Mouse (Mus musculus) thymus, postnatal 14 days (tissue): ENCODE results near the gene Kcnip2.

ENCODE experiments used
- DNase-seq: peaks from one replicate; pipeline ENCODE4 v3.0.0; 2021

Gene Kcnip2

DNA sequence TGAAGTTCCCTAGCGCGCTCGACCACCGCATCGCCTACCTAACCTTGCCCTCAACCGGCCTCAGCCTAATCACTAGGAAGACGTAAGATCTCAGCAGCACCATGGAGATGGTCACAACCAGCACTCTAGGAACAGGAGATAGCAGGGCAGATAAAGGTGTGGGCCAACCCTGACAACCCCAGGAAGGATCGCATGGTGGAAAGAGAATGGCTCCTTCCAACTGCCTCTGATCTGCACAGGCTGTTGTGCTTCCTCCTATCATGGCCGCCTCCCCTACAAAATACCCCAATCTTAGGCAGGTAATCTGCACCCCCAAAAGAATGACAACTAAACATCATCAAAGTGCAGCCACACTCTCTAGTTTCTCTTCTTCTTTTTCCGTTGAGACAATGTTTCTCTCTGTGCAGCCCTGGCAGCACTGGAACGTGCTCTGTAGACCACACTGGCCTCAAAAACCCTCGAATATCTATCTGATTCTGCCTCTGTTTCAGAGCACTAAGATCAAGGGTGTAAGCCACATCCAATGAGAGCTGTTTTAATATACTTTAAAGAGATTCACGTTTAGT, 35.4 kb downstream of the Kcnip2 start:
- DNase-seq, result no peak

DNA sequence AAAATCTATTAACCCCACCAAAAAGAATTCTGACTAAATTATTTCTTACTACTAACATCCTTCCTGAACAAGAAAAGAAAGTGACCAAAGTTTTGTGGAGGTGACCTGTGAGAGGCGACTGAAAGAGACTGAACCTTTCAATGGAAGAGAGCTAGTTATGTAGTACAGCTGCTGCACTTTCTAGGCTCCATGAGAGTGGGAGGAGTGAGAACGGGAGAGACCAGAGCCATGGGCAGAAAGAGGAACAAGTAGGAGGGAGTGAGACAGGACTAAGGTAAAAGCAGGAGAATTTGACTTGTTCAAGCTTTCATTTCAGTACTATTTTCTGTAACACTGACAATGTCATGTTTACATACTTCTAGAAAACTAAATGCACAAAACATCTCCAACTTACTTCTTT, 40.4 kb downstream of the Kcnip2 start:
- no peak for DNase-seq

DNA sequence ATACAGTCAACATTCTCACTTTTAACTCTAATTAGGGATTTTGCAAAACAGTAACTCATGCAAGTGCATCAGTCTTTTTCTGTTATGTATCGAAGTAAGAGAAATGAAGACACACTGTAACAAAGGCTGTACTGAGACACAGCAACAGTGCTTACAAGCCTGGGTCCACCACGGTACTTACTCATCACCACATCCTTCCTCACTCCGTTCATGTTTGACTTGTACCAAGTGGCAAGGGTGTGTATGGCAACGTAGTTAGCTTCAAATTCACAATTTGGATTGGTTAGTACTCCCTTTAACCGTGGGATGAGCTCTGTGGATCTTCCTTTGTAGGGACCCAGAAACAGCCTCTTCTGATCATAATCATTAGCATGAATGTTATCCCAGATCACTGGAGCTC, 44.4 kb downstream of the Kcnip2 start:
- no peak for DNase-seq

DNA sequence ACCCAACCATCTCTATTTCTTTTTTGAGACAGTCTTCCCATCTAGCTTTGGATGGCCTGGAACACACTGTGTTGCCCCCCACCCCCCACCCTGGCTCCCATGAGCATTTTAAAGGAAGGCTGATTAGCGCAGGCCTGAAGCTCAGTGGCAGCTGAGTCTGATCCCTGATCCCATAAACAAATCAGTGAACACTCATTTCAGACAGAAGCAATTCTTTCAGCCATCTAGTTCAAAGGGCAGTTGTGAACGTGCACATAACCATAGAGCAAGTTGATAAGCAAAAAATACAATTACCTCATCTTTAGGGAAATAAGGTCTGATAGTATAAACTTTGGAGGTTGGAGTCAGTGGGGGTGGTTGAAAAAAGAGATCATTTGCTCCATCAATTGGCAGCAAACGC, 55.1 kb downstream of the Kcnip2 start:
- DNase-seq, result no peak

DNA sequence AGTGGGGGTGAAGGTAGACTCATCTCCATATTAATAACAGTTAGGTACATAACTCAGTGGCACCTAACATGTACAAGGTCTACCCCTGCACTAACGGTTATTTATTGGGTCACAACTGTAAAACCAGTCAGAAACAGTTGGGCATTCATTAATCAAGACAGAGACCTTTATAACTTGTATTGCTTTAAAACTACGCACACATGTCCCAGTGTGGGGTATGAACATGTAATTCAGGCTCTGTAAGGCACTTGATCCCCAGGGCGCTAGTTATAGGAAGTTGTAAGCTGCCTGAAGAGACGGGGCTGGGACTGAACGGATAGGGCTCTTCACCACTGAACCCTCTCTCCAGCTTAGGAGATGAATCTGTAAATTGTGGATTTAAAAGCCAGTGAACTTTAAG, 57.2 kb downstream of the Kcnip2 start:
- no peak for DNase-seq

DNA sequence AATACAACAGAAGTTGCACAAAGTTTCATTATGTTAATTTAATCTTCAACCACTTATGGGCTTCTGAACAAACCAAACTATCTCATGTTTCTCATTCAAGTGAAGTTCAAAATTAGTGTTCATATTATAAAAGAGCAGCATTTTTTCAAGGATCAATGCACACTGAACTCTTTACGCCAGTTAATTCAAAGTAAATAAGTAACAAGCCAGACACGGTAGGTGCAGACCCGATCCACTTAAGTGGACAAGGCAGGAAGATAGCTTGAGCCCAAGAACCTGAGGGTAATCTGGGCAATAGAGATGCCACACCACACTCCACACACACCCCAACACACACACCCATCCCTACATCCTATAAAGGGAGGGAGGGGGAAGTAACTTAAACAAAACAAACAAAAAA, 62.3 kb downstream of the Kcnip2 start:
- DNase-seq, result no peak

DNA sequence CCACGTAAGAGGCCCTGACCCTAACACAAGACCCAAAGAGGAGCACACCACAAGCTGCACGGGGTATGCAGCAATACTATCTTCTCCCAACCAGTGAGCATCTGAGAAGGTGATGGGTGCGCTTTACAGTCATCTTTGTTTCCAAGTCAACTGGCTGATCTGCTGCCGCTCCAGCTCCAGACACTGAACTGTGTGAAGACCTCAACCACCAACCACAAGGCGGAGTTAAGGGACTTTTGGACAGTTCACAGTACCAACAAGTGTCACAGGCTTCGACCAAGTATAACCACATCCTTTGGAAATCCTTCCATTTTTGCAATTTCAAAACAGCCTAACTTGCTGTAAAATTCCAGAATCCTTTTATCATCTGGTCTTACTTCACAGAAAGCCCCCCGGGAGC, 64.0 kb downstream of the Kcnip2 start:
- no peak for DNase-seq

DNA sequence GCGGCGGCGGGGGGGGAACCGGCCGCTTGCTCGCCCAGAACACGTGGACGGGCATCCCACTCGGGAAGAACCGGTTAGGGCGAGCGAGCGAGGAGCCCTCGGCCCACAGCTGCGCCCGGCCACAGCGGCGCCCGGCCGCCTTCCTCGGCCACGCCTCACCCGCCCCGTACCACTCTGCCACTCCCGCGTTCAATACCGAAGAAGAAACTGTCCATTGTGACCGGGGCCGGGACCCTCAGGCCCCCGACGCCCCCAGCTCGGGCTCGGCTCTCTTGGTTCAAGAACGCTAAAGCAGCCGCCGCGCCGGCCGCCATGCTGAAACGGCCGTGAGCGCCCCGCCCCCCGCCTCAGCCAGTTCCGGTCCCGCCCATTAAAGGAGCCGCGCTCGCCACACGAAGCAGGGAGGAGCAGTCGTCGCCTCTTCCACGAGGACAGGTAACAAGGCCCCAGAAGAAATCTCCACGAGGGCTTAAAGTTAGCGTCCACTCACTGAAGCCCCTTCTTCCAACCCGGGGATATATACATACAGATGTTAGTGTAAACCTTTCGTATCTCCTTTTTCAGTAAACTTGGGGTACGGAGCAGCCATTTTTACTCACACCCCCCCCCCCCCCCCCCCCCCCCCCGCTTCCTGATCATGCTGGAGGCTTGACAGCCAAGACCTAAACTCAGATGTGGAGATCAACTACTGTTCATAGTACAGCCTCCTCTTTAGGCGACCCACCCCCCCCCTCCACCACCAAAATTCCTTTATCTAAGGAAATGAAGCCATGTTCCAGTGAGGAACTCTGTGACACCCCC, 66.4 kb downstream of the Kcnip2 start, which contains the start of gene Npm3:
Gene Npm3, minus strand, starts transcription at position 349 of the 801 bp plus-strand sequence.
- peak; percentile 92 for DNase-seq

DNA sequence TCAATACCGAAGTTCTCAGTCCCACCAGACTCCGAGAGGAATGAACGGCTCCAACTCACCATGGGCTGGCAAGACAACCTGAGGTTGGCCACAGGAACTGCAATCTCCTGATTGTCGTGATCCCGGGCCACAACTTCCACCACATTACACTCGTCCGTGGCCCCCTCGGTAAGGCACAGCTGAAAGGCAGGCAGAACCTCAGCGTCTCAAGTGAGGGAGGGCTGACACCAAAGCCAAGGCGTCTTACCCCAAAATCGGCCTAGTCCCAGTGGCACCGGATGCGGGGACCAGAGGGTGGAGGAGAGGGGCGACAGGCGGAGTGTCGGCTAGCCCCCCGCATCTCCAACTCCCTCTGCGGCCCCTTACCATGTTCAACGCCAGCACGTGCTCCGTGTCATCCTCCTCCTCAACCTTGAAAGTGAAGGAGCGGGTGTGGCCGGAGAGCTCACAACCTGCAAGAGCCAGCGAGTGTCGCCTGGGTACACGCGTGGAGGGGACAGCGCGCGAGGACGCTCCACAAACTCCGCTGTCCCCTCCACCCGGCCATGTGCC, 67.1 kb downstream of the Kcnip2 start:
- peak; percentile 76 for DNase-seq

DNA sequence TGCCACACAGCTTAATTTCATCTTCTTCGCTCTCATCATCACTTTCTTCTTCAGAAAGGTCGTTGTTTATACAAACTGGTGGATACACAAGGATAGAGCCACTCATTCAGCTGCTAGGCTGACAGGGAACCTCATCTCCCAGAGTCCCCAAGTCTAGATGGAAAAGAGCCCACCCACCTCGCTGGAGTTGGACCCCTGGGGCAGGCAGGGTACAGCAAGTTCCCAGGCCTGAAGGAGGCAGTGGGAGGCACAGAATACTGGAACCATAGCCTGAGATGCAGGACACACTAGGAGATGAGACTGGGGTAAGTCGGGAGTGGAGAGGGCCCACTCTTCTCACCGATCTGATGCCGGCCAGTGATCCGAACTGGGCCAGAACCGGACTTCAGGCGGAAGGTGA, 67.7 kb downstream of the Kcnip2 start:
- DNase-seq, result no peak

DNA sequence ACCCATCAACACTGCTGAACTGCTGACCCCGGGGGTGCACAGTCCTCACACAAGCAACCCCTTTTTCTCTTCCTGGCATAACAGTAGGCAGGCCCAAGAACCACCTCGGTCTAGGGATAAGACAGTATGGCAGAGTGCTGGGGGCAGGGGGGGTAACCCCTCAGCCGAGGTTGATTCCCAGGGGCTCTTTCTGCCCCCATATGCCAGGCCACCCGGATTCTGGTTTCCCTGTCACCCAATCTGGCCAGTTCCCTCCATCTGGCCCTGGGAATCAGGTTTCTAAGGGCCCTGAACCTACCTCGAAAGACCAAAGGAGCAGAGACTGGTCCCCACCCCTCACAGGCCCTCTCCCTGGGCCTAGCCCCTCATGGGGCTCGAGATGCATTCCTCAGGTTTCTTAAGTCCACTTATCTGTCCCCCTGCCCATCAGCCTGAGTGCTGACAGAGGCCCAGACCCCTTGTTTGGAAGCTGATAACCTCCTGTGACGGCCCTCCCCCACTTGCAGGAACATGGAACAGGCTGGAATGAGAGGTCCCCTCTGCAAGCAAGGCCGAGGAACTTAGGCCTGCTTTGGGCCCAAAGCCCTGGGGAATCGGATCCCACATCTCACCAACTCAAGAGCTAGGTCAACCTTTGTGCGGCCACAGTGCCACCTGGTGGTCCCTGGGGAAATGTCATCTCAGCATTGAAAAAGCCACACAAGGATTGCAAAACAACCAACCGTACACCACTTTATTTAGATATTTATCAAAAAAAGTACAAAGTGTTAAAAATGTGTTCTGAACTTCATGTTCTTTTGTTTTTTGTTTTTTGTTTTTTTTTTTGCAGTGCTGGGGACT, 68.6 kb downstream of the Kcnip2 start:
- peak; percentile 90 for DNase-seq

DNA sequence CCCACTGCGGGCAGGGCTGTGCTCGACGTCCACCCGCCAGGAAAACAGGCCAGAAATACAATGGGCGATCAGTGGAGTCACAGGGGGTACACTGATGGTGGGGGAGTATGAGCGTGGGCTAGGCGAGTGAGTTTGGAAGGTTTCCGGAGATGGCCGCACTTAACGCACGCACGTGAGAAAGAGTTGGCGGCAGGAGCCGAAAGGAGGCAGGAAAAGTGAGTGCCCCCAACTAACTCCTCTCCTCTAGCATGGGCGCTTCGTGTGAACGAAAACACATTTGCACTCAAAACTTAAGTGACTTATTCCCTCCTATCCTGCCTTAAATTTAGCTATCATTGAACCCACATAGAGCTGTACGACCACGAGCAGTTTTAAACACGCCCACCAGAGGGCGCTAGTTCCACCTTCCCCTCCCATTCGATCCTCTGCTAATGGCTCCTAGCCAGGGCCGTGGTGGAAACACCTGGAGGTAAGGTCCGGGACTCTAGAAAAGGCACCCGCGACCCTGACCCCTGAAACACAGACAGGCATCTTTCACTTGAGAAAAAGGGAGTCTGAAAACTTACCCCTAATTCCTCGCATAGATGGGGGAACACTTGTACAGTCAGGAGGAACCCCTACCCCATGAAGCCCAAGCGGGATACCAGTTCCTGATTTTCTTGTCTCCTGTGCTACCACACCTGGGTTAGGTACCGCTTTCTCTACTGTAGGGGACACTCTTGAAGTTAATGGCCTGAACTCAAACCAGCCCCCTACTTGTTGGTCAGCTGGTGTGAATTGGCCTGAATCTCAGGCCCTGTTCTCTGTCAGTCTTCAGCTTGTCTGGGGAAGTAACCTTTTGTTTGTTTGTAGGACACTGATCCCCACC, 69.5 kb downstream of the Kcnip2 start:
- peak; percentile 82 for DNase-seq

DNA sequence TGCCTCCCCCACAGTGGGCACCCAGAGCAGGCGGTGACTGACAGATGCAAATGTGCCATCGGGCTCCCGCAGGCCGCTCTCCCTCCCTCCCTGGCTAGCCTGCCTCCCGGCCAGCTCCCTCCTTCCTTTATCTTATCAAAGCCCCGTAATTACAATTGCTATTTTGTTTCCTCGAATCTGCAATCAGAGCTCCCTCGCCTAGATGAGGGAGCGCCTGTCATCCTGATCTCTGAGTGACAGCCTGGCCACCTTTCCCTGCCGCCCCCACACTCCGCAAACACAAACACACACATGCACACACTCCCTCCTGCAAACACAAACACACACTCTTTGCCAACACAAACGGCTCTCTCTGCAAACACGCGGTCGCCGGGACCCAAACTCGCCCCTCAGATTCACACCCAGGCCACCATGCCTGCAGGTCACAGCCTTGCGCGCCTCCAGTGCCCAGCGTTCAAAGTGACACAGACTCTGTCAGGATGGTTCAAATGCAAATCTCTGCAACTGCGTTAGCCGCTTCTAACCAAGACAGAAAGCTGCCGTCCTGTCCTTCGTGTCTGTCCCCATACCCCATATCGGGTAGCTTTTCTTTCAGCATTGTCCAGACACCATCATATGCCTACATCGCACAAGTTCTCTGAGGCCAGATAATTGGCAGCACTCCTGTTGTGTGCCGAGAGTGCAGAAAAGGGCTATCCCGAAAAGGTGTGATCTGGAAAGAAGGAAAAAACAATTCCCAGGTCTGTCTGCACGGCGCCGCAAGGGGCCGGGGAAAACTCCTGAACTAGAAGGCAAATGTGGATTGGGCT, 70.3 kb downstream of the Kcnip2 start:
- no peak for DNase-seq

DNA sequence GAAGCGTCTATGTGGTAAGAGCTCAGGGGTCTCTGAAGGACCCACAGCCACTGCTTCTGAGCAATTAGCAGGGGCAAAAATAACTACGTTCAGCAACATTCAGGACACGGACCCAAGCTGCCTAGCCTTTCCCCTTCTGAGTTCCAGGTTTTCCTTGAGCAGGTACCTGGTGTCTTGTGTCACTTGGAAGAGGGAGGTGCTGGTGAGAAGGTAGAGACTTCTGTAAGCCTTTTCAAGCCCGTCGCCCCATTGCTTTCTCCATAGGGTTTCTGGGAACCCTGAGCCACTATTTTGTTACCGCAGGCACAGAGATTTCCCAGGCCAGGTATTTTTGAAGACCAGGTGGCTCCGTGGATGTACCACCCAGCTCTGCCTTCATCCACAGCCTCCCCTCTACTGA, 72.2 kb downstream of the Kcnip2 start:
- no peak for DNase-seq

DNA sequence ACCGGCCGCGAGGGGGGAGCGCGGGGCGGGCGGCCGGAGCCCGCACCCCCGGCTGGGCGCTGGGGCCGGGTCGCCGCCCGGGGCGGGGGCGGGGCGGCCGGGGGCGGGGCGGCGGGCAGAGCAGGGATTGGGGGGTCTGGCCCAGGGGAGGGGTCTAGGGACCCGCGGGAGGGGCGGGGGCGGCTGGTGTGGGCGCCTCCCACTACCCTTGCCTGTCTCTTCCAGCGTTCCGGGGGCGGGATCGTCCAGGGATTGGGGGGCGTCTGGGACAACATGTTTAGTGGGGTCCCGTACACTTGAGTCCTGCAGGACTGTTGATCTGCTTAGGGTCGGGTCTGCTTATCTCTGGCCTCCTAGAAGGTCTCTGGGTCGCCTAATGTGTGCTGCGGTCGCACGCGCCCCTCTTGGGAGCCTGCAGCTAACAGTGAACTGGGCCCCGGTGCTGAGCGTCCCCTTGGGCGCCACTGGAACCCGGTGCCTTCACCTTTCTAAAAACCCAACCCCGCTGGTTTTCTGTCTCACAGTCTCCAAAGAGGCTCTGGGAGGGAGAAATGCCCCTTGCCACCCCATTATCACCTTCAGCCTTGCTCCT, 72.8 kb downstream of the Kcnip2 start:
- DNase-seq, result no peak

DNA sequence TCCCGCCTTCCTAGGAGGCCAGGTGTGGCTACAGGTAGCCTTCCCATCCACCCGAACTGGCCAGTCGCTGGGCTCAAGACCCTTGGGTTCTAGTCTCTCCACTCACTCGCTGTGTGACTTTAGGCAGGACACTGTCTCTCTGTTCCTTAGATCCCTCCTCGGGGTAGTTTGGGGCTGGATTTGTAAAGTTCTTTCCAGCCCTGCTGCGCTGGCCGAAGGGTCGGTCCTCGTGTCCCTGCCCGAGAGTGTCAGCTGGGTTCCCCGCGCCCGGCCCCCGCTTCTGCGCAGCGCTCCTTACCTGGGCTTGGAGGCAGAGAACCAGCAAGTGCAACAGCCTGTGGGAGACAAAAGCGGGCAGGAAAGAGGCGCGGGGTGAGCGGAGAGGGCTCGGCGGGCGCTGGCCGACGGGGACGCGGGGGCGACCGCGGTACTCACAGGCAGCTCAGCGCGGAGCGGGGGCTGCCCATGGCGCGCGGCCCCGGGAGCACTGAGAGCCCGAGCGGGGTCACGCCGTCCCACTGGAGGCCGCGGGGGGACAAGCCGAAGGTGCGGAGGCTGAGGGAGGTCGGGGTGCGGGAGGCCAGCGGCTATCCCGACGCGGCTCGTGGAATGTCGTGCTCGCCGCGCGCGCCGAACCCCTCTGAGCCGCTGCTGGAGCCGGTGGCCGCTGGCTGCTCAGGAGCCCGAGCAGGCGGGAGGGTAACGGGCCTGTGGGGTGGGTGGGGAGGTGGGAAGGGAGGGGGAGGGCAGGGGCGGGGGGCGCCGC, 73.5 kb downstream of the Kcnip2 start, which contains the start of gene Fgf8:
Gene Fgf8, minus strand, starts transcription at position 698 of the 766 bp plus-strand sequence.
- DNase-seq, result peak; percentile 45
